Mouse (Mus musculus) spleen, adult 18-20 months (tissue): ENCODE data around the gene Mrps6.
"Not testable (repeated sequence)": the region's sequence is repeated elsewhere in the genome, so short reads cannot be mapped to it uniquely, and the experiment has no call there.

Experiments
- DNase-seq, 2 experiments: peaks; one replicate each; pipeline ENCODE4 v3.0.0; 2022; ENCODE audit warnings: mixed read lengths in 2 of 2

The Mrps6 gene

DNA sequence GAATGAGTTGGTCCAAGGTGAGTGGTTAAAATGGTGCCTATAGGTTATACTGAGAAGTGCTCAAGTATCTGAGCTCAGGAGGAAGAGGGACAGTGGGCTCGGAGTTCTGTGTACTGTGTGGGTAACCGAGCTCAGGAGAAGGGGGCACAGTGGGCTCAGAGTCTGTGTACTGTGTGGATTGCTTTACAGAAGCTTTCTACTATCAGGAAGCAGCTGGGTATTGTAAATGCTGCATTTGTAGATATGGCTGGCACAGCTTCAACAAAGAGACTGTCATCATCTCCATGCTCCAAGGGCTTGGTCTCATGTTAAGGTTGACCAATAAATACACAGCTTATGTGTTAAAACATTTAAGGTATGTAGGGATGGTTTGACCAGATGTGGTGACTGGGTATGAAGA is 6.7 kb downstream of the Mrps6 start:
- DNase-seq = no peak

DNA sequence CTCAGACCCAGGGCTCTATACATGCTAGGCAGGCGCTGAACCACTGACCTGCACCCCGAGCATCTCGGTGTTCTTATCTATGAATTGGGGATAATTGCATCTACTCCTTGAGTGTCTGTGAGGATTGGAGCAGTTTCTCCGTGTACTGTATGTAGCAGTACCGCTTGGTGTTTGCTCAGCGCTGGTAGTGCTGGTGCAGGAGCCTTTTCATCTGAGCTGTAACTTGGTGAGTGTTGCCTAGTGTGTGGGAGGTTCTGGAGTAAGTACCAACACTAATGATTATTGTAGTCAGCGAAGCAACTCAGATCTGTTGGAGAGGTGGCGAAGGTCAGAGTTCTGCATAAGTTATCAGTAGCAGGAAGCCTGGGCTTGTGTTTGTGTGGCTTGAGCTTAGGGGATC is 12.3 kb downstream of the Mrps6 start:
- DNase-seq = no peak

DNA sequence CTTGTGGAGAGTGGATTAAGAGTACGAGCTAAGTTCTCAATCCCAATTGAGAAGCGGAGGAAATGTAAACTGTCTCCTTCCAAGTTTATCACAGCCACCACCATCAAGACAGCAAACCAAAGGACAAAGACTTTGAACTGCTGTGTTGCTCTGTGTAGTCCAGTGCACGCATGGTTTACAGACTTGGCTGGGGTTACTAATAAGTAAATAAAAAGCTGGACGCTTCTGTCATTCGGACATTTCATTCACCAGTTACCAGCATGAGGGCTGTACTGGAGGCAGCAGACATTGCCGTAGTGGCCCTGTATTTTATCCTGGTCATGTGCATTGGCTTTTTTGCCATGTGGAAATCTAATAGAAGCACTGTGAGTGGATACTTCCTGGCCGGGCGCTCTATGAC is 18.7 kb downstream of the Mrps6 start:
- DNase-seq = no peak

DNA sequence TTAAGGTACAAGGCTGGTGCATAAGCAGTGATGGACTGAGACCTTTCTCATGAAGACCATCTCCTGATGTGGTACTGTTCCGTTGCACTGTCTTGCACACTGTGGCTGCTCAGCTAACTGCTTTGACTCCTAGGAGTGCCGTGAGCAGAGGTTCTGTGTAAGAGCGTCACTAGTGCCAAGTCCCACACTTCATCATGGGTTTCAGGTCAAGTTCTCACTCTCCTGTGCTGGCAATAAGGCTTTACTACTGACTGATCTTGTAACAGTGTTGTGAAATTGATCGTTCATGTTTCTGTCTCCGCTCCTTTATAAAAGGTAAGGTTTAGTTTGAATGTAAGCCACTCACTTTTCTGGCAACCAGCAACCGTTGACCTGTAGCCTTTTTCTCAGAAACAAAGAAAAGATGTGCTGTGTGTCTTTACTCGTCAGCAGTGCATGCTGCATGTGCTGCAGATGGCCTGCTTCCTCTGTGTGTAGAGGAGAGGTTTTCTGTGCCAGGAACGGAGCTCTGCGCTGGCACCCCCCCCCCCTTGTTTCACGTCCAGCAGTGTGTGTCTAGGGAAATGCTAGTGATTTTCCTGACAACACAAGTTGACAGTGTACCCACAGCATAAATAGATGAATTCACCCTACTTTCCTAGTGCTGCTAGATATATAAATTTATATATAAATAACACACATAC is 25.8 kb downstream of the Mrps6 start:
- no peak for DNase-seq

DNA sequence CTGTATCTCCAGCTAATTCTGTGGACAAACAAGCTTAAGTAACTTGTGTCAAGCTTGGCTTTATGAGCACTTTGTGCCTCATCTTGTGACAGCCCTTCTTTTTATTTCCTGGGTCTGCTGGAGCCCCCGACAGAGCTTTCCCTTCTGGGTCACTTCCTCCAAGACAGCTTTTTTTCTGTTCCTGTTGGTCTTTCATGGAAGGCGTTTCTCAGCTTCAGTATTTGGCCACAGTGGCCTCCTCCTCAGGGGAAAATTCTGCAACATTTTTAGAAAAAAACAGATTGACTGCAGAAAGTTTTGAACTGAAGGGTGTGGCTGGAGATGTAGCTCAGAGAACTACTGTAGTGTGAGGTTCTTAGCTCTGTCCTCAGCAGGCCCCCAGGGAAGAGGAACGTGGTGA is 31.2 kb downstream of the Mrps6 start:
- DNase-seq = no peak

DNA sequence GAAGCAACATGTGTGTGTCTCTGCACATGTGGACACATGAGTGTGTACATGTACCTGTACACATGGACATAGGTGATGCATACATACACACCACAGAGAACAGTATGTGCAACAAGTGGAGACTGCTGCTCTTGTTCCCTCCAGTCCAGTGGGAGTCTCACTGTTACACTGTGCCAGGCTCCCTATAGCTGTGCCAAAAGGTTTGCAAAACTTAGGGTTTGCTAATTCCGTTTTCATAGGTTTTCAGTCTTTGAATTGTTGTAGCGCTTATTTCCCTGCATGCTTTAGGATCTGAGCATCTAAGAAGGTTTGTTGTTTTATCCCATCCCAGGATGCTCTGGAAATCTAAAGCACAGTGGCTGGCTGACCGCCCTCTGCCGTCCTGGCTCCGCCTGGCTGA is 33.8 kb downstream of the Mrps6 start:
- no peak for DNase-seq

DNA sequence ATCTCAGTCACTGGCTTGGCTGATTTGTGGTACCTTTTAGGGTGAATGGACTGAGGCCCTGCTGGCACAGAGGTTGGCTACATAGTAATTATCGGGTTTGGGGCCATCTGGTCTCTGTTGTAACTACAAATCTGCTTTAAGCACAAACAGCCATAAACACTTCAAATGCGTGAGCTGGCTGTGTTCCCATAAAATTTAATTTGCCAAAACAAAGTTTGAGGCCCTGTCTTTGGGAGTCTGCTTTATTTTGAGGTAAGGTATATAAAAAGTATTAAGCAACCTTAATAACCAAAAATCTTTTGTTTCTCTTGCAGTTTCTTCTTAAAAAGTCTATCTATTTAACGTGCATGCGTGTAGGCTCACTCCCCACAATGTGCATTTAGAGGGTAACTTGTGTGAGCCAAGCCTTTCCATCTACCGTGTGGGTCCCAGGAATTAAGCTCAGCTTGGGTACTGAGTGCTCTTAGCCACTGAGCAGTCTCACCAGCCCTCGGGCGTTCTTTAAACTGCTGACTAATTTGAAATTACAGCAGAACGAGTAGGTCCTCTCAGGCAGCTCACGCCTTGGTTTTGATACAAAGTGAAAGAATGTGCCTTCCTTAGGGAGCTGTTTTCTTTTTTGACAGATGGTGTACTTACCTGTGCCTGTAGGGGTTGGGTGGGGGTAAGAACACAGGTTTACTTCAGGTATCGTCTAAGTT is 40.4 kb downstream of the Mrps6 start:
- DNase-seq = no peak

DNA sequence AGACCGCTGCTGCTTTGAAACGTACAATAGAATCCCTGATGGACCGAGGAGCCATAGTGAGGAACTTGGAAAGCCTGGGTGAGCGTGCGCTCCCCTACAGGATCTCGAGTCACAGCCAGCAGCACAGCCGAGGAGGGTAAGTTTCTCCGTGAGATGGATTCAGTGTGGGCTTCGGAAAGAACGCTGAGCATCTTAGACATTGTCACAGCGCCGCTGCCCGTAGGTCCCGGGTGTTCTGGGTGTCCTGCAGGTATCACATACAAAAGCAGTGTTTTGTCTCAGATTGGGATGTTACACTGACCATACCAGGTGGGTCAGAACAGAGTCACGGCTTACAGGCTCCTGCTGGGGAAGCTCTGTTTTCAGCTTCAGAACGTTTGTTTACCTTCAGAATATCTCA is 41.5 kb downstream of the Mrps6 start:
- no peak for DNase-seq

DNA sequence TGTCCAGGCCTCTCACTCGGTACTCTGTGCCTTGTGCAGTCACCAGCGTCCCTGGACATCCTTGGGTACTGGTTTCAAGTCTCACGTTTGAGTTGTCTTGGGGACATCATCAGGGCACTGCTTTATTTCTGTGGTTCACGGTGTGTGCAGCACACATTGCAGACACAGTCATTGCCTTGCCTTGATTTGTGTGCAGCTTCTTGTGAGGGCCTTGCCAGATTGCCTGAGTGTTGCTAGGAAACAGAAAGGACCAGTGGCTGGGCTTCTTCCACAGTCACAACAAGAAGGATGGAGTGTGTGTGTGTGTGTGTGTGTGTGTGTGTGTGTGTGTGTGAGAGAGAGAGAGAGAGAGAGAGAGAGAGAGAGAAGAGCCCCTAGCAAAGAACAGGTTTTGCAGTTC is 42.0 kb downstream of the Mrps6 start:
- no peak for DNase-seq

DNA sequence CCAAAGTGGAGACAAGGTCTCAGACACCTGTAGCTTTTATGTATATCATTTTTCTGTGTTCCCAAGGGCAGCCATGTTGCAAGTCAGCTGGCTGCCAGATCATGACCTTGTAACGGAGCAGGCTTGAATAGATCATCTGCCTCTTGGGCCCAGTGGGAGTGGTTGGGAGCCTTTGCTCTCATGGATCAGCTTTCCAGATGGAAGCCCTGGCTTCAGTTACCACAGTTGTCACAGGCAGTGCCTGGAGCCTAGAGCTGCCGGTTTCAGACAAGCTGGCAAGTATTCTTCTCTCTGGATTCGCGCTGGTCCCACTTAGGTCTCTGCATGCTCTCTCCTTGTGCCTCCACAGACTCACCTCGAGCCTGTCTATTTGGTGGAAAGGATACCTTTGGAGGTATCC is 44.0 kb downstream of the Mrps6 start:
- no peak for DNase-seq

DNA sequence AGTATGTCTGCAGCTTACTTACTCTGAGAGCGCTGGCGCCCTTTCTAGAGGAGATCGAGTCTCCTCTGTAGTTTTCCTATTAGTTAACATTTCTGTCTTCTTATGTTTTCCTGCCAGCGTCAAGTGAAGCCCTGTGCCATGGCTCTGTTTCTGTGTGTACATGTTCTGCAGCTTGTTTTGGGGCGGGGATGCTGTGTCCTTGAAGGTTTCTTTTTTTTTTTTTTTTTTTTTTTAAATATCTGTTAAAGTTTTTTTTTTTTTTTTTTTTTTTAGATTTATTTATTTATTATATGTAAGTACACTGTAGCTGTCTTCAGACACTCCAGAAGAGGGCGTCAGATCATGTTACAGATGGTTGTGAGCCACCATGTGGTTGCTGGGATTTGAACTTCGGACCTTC is 44.9 kb downstream of the Mrps6 start:
- not testable (repeated sequence) for DNase-seq

DNA sequence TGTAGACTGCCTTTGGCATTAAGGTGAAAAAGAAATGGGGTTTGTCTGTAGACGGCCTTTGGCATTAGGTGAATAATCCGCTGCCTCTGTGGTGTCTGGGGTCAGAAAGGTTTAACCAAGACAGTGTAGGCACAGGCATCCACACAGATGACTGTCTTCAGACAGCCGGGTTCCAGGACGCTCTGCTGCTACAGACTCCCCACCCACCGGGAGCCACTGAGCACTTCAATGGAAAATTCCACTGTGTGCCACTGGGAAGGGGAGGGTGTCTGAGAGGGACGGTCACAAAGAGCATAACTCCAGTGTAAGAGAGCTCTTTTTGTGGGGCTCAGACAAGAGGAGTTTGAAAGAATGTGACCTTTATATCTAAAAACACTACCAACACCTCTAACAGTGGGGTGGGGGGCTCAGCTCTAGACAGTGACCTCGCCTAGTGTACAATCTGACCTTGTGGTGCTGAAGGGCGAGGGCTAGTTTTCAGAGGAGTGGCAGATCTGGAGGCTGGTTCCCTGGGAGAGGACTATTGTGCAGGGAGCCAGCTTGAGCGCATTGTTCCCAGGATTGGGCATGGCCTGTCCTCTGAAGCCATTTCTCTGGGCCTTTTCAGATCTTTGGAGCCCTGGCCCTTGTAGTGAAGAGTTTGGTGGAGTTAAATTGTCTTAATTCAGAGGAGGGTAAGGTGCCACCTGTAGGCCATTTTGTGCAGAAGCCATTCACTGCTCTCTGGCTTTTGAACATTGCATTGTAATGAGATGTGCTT is 45.7 kb downstream of the Mrps6 start:
- DNase-seq = no peak

DNA sequence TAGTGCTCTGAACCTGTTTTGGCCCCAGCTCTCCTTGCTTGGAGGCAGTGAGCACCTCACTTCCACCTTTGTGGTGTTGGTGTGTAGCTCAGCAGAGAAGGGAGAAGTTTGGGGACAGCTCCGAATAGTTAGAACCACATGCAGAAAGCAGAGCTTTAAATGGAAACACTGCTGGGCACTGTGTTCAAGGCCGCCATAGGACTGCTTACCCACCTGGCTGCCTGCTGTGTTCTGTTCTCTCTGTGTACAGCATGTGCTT is 46.2 kb downstream of the Mrps6 start:
- DNase-seq = no peak

DNA sequence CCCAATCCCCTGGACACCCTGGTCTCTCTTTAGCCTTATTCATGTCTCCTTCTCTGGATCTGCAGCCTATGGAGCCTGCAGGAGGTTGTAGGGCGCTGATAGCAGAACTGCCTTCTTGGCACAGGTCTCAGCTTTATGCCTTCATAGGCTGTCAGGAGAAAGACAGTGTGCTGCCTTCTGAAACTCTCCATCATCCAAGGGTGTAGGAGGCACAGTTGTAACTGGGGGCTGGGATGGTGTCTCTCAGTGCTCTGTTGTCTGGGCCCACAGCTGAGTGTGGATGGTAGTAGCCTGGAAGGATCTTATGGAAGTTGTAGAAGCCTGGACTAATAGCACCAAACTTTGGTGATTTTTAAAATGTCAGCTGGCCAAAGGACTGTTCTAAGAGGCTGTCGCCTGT is 46.9 kb downstream of the Mrps6 start:
- DNase-seq = no peak

DNA sequence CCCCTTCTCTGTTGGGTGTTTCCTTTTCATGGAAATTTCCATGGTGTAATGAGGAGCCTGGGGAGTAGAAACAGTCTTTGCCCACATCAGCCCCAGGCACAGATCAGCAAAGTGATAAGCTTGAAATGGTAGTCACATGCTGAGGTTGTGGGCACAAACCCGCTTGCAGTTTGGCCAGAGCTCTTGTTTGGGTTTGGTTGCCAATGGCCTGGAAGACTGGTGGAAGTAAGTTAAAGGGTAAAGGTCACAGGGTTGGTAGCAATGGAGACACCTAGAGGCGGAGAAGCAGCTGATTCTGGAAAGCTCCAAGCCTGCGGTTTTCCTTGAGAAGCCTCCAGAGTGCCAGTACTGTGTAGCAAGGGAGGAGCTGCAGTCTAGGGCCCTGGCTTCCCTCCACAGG is 47.6 kb downstream of the Mrps6 start:
- DNase-seq = no peak

DNA sequence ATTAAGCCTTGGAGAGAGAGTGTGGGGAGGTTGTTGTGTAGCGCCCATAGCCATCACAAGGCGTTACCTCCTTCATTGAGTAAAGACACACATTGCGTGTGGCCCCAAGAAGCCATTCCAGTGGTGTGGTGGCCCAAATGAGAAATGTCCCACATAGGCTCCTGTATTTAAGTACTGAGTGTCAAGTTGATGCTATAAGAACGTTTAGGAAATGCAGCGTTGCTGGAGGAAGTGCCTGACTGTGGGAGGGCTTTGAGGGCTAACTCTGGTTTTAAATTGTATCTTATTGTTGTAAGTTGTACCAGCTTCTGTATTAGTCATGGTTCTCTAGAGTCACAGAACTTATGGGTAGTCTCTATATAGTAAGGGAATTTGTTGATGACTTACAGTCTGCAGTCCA is 49.3 kb downstream of the Mrps6 start:
- DNase-seq = no peak

DNA sequence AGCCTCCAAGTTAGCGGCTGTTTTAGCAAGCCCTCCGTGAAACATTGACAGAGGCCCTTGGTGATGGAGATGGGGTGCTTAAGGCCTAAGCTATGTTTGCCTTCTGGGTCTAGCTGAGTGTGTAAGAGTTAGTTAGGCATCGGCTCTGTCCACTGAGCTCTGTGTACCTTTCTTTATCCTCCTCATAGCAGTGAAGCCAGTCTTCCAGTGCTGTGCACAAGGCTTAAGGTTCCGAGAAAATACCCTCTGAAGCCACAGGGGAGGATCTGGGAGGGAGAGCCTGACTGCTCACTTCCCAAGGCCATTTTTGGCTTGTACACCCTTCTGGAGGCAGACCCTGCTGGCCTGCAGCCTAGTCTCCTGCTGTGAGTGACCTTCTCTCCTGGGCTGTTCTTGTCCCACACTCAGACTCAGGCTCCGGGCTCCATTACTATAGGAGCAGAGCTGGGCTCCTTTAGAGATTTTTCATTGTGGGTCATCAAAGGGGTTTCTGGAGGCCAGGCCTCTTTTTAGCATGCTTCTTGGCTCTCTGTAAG is 56.7 kb downstream of the Mrps6 start:
- DNase-seq = no peak

DNA sequence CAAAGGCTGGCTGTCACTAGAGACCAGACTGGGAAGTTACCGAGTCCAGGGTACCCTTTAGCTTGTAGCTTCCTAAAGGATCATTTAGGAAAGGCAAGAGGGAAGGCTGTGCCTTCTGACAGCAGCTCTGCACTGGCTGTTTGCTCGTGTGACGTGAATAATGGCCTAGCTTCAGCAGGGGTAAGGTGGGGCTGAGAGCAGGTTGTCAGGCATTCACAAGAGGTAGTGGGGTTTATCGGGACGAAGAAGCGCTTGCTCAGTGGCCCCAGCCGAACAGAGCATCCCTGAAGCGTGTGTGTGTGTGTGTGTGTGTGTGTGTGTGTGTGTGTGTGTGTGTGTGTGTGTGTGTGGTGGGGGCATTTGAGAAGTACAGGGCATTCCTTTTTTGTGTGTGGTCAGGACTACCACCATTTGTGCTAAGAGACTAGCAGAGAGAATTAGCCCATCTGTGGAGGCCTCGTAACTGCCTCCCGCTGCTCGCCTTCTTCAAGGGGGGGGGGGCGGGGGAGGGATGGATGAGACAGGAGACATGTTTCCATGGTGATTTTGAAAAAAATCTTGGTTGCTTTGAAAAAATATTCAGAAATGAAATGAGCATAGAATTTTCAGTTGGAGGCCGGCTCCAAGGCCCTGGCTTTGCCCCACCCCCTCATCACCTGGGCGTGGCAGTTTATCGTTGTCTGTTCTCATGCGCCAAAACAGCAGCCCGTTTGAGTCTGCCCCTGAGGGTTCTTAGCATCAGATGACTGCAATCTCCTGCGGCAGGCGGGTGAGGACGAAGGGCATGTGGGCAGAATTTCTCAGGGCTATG is 57.7 kb downstream of the Mrps6 start:
- DNase-seq = no peak

DNA sequence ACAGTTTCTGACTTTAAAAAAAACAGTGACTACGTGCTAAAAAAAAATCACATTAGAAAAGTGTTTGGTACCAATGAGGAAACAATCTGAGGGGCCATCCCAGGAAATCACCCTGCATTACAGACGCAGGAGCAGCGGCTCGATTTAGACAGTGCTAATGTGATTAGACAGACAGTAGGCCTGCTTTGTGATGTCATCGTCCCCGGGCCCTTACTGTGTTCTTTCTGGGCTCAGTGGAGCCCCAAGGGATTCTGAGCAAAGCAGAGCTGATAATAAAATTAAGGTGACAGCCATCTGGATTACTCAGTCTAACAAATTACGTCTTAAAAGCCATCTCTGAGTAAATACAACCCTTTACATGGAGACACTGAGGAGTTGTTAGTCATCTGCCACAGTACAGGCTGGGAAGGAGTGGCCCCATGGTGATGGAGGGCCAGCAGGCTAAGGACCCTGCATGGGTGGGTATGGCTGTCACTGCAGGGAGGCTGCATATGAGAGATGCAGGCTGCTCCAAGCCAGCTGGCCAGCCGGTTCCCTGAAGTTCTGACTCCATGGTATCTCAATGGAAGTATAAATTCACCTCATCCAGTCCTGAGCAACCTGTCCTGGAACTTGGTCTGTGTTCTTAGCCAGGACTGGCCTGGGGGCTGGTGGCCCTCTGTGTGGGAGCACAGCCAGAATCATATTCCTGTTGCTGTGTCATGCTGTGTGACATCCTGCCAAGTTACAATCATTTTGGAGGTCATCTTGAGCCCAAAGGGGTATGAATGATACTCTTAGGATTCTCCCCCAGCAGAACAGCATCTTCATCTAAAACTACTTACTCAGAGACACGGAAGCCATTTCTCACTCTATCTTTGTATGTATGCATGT is 59.5 kb downstream of the Mrps6 start:
- no peak for DNase-seq

DNA sequence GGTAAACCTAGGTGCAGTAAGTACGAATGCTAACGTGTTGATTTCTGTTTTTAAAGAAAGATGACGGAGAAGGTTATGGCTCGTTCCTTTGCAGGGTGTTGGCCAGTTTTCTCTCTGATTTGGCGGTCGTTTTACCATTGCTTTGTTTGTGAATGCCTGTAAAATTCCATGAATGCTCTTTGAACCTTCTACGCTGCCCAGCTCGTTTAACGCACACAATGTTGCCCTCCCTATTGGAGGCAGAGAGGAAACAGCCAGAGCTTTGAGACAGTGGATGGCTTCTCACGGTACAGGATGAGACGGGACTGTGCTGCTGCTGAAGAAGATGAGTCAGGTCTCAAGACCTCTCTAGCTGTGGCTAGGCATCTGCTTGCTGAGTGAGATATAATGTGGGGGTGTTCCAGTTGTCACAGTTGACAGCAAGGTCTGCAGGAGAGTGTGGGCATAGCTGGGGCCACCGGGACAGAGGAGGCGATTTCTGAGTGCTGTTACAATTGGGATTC is 61.0 kb downstream of the Mrps6 start:
- no peak for DNase-seq

DNA sequence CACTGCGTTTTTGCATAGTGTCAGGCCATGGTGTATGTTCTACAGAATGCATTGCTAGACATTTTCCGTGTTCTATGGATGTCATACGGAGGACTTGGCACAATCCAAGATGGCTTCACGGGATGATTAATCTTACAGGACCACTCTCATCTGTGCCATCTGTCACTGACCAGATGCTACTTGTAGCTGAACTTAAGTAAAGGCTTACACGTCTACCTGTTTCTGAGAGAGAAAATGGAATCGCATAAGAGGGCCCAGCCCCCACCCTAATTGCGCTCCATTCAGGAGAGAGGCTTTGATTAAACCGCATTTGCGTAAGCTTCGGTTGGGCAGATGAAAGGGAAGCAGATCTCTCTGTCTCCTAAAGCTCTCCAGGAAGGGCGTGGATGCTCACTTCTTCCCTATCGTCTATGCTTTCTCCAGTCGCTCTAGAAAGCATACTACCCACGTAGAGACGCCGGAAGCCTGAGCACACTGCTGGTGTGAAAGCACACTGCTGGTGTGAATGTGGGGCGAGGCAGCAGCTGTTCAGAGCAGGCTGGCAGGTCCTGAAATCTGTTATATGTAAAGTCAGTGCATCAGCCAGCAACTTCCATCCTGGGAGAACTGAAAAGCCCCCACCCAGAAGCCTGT is 62.9 kb downstream of the Mrps6 start:
- no peak for DNase-seq

DNA sequence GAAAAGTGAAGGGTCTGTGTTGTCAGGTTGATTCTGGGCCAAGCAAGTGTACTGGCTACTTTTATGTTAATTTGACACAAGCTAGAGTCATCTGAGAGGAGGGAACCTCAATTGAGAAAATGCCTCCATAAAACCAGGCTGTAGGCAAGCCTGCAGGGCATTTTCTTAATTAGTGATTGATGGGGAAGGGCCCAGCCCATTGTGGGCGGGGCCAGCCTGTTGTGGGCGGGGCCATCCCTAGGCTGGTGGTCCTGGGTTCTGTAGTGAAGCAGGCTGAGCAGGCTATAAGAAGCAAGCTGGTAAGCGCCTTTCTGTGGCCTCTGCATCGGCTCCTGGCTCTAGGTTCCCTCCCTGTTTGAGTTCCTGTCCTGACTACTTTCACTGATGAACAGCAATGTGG is 69.2 kb downstream of the Mrps6 start:
- no peak for DNase-seq
